Mouse (Mus musculus) hindbrain, postnatal 0 days (tissue): Measurements from ENCODE around the gene Alg6. TPM values are rescaled to one million over a fixed set of nuclear protein-coding genes. Genes with fewer than 3 reads are reported as not detected.

Source experiments
- ATAC-seq: fragments of 200-750 bp; cut with Nextera tagmentation; 2 replicates; pipeline ENCODE4 v1.8.0; 2017; ENCODE audit warnings: mild to moderate bottlenecking, moderate TSS enrichment, moderate library complexity
- DNase-seq: peaks from one replicate; pipeline ENCODE4 v3.0.0-alpha.2; 2015; ENCODE audit warnings: low spot score
- H3K27ac ChIP-seq: fragments of 300-500 bp; sonication (generic); 2 replicates; pipeline ENCODE4 v1.5.1; 2014; ENCODE audit warnings: mild to moderate bottlenecking
- H3K27me3 ChIP-seq: fragments of 300-500 bp; sonication (generic); 2 replicates; pipeline ENCODE4 v1.6.1; 2014; ENCODE audit warnings: low read length, mixed read lengths; ENCODE audit not compliant: insufficient read depth
- H3K36me3 ChIP-seq: fragments of 300-500 bp; sonication (generic); 2 replicates; pipeline ENCODE4 v1.6.1; 2014; ENCODE audit warnings: low read length, mixed read lengths; ENCODE audit not compliant: insufficient read depth
- H3K4me1 ChIP-seq: fragments of 300-500 bp; sonication (generic); 2 replicates; pipeline ENCODE4 v1.6.1; 2014; ENCODE audit warnings: antibody characterized with exemption, low read length, mixed read lengths; ENCODE audit not compliant: insufficient read depth
- H3K4me2 ChIP-seq: fragments of 300-500 bp; sonication (generic); 2 replicates; pipeline ENCODE4 v1.6.1; 2014; ENCODE audit warnings: low read depth, mild to moderate bottlenecking, low read length, moderate library complexity, mixed read lengths
- H3K4me3 ChIP-seq: fragments of 300-500 bp; sonication (generic); 2 replicates; pipeline ENCODE4 v1.5.1; 2014; ENCODE audit warnings: low read length
- H3K9ac ChIP-seq: fragments of 300-500 bp; sonication (generic); replicated peaks from 2 replicates; pipeline ENCODE4 v1.6.1; 2014; ENCODE audit warnings: mild to moderate bottlenecking, low read length, moderate library complexity, mixed read lengths
- H3K9me3 ChIP-seq: fragments of 300-500 bp; sonication (generic); 2 replicates; pipeline ENCODE4 v1.6.1; 2016; ENCODE audit warnings: low read length, mixed read lengths
- CTCF ChIP-seq: IDR thresholded peaks from 2 replicates; pipeline ENCODE4 v1.5.1; 2016; ENCODE audit warnings: antibody characterized with exemption, control low read depth, low read depth
- WGBS: fragments of 180-500 bp; shearing (Covaris S2); extraction: QIAGEN DNeasy Blood & Tissue Kit; methylation state at CpG from one replicate; pipeline ENCODE4 v1.1.7; 2014; 5-methylcytosine and 5-hydroxymethylcytosine counted together
- polyA plus RNA-seq: library from polyadenylated mRNA; unstranded; fragments of >200 nt; fragmentation: Nextera tagmentation; extraction: Ambion mirVana; gene quantifications from 2 replicates; pipeline ENCODE4 v1.2.1, GENCODE M21; 2015
- total RNA-seq: library from RNA; depleted of rRNA; stranded (reverse); fragments of >200 nt; gene quantifications from 2 replicates; pipeline ENCODE4 v1.2.3, GENCODE M21; 2014; rRNA removed

The Alg6 gene
- 20.7 and 41.8 TPM in 2 replicates for total RNA-seq
- 14.8 and 14.9 TPM in 2 replicates for polyA plus RNA-seq

DNA sequence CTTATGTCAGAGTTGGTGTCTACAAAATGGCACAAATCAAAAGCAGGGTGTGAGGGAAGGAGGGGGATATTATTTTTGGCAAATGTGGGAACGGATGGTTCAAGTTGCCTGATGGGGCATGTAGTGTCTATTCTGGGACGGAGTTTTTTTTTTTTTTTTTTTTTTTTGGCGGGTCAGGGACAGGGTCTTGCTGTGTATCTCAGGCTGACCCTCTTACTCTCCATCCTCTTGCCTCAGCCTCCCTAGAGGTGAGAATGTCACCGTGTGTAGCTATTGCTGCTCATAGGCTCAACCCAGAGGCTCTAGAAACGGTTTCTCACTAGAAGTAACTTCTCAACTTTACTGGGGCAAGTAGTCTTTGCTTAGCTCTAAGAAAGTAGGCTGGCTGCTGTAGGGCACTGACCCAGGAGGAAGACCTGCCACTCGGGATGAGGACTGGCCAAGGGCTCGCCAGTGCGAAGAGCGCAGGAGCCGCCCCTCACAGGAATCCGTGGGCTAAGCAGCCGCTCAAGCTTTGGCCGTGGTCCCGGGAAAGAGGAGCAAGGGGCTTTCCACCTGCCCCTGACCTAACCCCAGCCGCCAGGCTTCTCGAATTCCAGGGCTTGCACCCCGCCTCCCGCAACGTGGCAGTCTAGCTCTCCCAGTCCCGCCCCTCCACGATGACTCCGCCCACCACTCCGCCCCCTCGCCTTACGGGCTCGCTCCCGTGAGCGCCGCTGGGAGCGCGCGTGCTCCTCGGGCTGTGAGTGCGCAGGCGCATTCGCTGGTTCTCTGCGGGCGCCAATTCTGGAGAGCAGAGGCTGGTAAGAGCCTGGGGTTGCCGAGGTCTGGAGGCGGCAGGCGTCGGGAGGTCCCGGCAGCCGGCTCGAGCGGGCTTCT, at the start of gene Alg6:
Alg6 (plus strand) TSS at position 761 of the 879 bp plus-strand sequence.
- 4% methylated on average over 42 of the region's 46 CpGs for WGBS
- Histone ChIP-seq H3K9ac (peak within 1 kb of the TSS; percentile 75), H3K27me3 (no peaks in the 10 kb centered on the region), H3K4me3 (peak within 1 kb of the TSS; percentile 67), H3K36me3 (no peaks in the 10 kb centered on the region), H3K27ac (peak within 1 kb of the TSS; percentile 52), H3K4me2 (peak within 1 kb of the TSS; percentile 66), H3K9me3 (no peaks in the 10 kb centered on the region), H3K4me1 (no peaks in the 10 kb centered on the region; the same call in 1 of the 2 replicates)
- peak; percentile 97 for DNase-seq
- peak; percentile 94 for ATAC-seq
- TF ChIP-seq CTCF = peak; percentile 49

DNA sequence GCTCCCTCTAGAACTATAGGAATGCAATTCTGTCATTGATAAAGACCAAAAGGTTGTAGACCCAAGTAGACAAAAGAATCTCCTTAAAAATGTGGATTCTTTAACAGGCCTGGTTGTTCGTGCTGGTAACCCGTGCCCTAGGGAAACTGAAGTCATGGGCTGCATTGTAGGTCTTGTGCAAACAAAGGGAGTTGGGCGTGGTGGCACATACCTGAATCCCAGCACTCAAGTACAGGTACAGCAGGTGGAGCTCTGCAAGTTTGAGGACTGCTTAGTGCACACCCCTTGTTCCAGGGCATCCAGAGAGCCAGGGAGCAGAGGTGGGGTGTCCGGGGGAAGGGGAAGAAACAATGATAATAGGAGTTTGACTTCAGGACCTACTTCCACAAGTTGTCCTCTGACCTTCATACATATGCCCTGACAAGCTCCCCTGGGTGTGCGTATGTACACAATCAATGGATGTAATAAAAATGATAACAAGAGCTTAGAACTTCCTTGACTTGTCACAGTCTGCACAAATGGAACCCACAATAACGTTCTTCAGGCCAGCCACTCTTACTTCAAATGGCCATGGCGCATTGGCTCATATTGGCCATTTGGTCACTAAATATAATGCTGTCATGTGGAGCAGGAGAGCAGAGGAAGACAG, 45.1 kb upstream of the Alg6 start:
- ATAC-seq (no peak), DNase-seq (no peak)
- WGBS = 87% methylated on average over 7 of the region's 7 CpGs
- Histone ChIP-seq H3K9me3 (no peaks in the 10 kb centered on the region), H3K4me1 (no peaks in the 10 kb centered on the region), H3K27me3 (0 out of 2 replicates have a peak, but pooled peaks cover 3% of the 10 kb centered on the region), H3K4me3 (no peak overlapping the region), H3K27ac (no peak overlapping the region), H3K36me3 (no peaks in the 10 kb centered on the region), H3K4me2 (no peak overlapping the region), H3K9ac (no peak overlapping the region)
- TF ChIP-seq CTCF = no peak

DNA sequence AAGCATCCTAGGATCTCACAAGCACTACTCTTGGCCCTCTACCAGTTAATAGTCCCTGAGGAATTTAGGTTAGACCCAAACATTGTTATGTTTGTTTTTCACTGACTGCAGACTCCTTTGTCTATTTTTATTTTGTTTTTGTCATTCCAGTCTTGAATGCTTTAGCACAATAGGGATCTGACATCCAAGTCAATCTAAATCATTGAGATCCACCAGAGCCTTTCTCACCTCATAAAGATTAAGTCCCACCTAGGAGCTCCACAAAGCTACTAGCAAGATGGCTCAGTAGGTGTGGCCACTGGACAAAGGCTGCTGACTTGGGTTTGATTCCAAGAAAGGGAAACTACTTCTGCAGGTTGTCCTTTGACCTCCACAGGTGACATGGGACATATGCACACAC, 40.3 kb upstream of the Alg6 start:
- H3K36me3 ChIP-seq = no peaks in the 10 kb centered on the region
- H3K4me1 ChIP-seq = no peaks in the 10 kb centered on the region
- H3K4me2 ChIP-seq = no peak overlapping the region
- H3K4me3 ChIP-seq = no peak overlapping the region
- ATAC-seq (no peak), DNase-seq (no peak)
- H3K9ac ChIP-seq = no peak overlapping the region
- H3K9me3 ChIP-seq = no peaks in the 10 kb centered on the region
- H3K27ac ChIP-seq = no peak overlapping the region
- TF ChIP-seq CTCF = no peak
- H3K27me3 ChIP-seq = no peaks in the 10 kb centered on the region

DNA sequence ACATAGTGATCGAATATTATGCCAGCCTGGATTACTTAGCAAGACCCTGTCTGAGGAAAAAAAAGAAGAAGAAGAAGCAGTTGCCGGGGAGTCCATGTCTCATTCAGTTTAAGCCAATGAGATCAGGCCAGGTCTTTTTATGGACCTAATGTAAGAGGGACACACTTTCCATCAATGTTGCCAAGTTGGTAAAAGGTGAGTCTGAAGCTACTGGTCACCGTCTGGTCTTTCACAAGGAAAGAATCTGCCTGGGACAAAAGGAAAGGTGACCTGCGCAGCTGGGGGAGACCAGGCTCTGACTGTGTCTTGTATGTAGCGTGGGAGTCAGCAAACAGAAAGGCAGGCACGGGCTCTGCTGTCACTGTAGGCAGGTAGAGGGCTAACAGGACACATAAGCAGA, 31.5 kb upstream of the Alg6 start:
- Histone ChIP-seq H3K9ac (no peak overlapping the region), H3K4me1 (no peaks in the 10 kb centered on the region), H3K27ac (no peak overlapping the region), H3K27me3 (no peaks in the 10 kb centered on the region), H3K4me2 (no peak overlapping the region), H3K9me3 (no peaks in the 10 kb centered on the region), H3K4me3 (no peak overlapping the region), H3K36me3 (no peaks in the 10 kb centered on the region)
- WGBS = 82% methylated on average over 6 of the region's 6 CpGs
- DNase-seq (no peak), ATAC-seq (no peak)
- no peak for TF ChIP-seq CTCF

DNA sequence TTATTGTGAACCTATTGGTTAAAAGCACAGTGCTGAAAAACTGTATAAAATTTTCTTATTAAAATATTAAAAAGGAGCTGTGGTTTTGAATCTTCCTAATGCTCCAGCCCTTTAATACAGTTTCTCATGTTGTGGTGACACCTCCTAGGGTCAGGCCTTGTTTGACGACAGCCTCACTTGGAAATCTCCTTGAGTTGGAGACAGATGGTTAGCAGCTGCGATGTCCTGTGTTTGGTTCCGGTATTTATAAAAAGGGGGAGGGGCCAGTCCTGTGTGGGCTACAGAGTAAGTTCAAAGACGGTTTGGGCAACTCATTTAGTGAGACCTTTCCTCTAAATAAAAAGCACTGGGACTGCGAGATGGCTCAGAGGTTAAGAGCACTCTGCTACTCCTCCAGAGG, 29.2 kb upstream of the Alg6 start:
- no peak for TF ChIP-seq CTCF
- H3K27me3 ChIP-seq = no peaks in the 10 kb centered on the region
- no peak overlapping the region for H3K9ac ChIP-seq
- H3K27ac ChIP-seq = no peak overlapping the region
- H3K9me3 ChIP-seq = no peaks in the 10 kb centered on the region
- DNase-seq = no peak
- ATAC-seq = no peak
- H3K4me2 ChIP-seq = no peak overlapping the region
- WGBS = 57% methylated on average over 5 of the region's 5 CpGs
- no peaks in the 10 kb centered on the region for H3K4me1 ChIP-seq
- no peak overlapping the region for H3K4me3 ChIP-seq
- no peaks in the 10 kb centered on the region for H3K36me3 ChIP-seq

DNA sequence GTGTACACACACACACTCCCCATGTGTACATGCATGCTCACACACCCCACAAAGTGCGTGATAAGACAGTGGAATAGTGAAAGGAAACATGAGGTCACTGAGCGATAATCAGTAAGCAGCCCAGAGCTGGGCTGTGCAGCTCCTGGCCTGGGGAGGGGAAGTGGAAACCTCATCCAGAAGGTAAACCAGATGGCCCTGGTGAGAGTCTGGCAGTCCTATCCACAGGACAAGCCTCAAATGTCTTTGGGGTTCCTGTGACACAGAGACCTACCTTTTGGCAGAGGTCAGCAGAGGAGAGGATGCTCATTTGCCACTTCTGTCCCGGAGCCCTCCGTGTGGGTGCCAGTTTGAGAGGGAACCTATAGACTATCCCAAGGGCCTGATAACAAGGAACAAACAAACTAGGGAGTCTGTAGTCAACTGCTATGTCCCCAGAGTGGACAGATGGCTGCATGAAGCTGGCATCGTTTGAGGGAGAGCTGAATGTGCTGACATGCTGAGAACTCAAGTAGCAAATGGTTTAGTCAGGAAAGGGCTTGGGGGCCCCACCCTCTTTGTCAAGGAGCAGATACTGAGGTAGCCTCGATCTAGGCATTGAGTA, 2.8 kb upstream of the Alg6 start:
- Histone ChIP-seq H3K27me3 (no peaks in the 10 kb centered on the region), H3K4me2 (no peak overlapping the region), H3K9me3 (no peaks in the 10 kb centered on the region), H3K4me1 (no peaks in the 10 kb centered on the region; the same call in 1 of the 2 replicates), H3K27ac (no peak overlapping the region), H3K9ac (no peak overlapping the region), H3K36me3 (no peaks in the 10 kb centered on the region), H3K4me3 (no peak overlapping the region)
- ATAC-seq (no peak), DNase-seq (no peak)
- 81% methylated on average over 6 of the region's 6 CpGs for WGBS
- TF ChIP-seq CTCF = no peak
